Mouse (Mus musculus): ENCODE measurements at regions not wholly inside any gene's neighbourhood (a gene's known extent, or its start where the extent isn't known, plus 50 kb on each side); places are given as distances from the start of the nearest gene placed in this dataset.

- TF ChIP-seq CTCF (IDR thresholded peaks at IDR 0.05; ENCODE audit: borderline replicate concordance, extremely low read depth, insufficient read depth, insufficient read length) = no peak
- no peak for TF ChIP-seq POLR2A (IDR thresholded peaks at IDR 0.05; ENCODE audit: borderline replicate concordance, extremely low read depth, insufficient read depth, insufficient read length, poor library complexity, severe bottlenecking)
These were observed 116.6 kb upstream of the Slit3 start for GRCm38 (mm10) chr11:35004431-35004830.
